Mouse (Mus musculus) spleen, embryonic (tissue): Measurements from ENCODE around the gene Lima1.

Source experiments
- CTCF ChIA-PET: fragments of 350-600 bp; sonication (Branson Sonifier 250); formaldehyde crosslinking; loops from one replicate; lab custom pipeline; 2022; lab: Charles Lee

Gene Lima1

DNA sequence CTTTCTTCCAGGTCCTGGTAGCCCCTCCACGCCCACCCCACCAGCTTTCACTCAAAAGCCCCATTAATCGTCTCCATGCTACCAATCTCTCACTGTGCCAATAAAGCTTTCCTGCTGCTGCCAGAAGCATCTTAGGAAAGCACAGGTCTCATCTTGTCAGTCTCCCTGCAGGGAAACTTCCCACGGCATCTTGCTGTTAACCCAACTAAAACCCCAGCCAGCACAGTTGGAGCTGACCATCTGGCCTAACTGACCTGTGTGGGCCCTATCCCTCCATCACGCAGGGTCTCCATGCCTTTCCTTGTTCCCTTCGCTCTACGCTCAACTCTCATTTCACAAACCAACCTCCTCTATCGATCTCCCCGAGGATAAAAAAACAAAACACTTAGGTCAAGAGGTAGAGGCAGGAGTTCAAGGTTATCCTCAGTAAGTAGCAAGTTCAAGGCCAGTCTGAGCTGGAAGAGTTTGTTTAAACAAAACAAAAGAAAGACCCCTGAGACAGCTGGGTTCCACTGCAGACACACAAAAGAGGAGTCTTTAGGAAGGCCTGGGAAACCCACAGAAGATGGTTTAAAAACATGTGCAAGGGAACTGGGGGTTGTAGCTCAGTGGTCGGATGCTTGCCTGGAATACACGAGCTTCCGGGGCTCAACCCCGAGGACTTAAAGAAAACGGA is 36.0 kb downstream of the Lima1 start:
- CTCF ChIA-PET, result interaction anchor here (1.2 kb wide), 1 partner anchor 11 kb away, joined by 3 read pairs; no protein-coding TSS in a partner anchor

DNA sequence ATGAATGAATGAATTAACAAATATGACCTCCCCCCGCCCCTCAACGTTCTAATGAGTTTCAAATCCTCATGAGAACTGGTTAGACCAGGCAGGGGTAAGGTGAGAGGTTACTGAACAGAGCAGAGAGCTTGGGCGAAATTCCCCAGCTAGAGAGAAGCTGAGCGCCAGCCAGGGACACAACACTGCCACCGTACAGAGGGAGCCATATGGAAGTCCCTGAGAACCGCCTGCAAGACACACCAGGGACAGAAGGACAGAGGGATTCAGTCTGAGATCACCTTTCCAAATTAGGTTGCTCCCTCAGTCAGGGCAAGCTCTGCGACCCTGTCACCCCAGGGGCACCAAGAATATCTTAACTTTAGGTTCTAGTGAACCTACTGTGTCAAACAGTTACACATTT is 37.7 kb downstream of the Lima1 start:
- CTCF ChIA-PET, result no interaction called here

DNA sequence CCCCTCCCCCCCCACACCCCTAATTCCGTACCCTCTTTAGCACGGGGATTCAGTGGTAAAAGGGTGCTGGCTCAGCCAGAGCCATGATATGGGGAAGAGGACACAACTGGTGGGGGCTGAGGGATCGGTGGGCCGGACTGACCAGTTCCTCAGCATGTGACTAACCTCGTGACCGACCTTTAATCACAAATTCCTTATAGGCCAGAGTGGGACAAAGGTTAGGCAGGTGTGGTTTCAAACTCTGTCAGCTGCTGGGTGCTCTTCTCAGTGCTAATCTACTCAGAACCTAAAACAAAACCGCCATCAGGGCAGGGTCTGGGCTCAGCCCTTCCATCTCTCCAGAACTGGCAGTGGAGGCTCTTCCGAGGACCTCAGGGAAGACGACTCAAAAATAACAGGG is 40.1 kb downstream of the Lima1 start:
- CTCF ChIA-PET, result no interaction called here

DNA sequence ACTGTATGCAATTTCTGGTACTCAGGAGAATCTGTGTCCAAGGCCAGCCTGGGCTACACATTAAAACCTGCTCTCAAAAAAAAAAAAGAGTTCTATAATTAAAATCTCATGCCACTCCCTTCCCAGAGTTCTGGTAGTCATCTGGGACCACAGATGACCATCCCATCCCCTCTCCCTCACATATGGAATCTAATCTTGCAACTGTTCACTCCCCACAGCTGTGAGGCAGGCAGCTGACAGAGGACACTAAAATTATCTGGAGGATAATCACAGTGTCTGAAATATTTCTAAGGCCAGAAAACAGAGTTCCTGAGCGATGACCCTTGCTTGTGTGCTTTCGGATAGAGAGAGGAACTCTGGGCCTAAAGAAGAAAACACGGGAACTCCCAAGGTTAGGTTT is 40.6 kb downstream of the Lima1 start:
- CTCF ChIA-PET, result no interaction called here

DNA sequence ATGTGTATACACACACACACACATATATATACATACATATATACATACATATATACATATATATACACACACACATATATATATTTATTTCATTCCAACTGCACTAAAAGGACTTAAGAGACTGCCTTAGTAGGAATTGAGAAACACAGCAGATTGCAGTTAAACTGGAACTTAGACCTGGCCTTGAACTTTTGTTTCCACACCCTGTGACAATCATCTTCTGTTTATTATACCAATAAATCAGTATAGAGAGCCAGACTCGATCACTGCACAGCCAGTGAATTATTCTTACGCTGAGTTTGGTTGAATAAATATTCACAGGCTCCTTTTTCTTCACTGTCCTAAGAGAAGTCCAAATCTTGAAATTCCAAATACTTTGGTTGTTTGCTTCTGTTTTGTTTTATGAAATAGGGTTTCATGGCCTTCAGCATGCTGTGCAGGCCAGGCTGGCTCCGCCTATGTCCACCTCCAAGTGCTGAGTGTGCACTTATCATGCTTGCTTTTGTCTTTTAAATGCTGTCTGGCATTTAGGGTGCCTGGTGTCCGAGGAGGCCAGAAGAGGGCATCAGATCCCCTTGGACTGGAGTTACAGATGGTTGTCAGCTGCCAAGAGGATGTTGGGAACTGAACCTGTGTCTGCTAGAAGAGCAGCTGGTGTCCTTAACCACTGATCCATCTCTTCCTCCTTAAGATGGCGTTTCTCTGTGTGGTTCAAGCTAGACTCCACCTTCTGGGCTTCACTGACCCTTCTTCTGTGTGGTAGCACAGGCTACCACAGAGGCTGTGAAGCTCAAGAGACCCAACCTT is 41.4 kb downstream of the Lima1 start:
- CTCF ChIA-PET, result no interaction called here

DNA sequence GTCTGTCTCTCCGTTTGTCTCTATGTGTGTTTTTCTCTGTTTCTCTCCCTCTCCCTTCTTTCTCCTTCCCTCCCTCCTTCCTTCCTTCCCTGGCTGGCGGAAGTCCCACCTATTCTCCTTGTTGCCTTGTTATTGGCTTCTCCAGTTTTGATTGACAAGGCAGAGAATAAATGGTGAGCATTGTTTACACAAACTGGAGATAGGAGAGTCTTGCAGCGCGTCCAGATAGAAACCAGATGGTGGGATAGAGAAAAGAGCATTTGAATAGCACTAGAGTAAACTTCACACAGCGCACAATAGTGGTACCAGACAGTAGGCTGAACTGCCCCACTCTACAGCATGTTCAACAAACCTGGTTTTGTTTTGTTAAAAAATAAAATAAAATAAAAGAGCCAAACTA is 43.7 kb downstream of the Lima1 start:
- CTCF ChIA-PET, result no interaction called here

DNA sequence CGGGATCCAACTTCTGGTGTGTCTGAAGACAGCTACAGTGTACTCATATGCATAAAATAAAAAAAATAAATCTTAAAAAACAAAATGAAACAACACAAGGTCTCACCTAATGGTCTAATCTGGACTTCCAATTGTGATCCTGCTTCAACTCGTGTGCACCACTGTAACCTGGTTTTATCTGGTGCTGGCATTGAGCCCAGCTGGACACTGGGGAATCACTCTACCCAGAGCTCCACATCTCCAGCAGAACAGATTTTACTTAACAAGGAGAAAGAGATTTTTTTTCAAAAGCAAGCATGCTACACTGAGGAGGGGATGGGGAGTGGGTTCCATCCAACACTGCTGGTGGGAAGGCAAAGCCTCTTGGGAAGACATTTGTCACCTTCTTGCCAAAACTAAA is 47.2 kb downstream of the Lima1 start:
- CTCF ChIA-PET, result no interaction called here

DNA sequence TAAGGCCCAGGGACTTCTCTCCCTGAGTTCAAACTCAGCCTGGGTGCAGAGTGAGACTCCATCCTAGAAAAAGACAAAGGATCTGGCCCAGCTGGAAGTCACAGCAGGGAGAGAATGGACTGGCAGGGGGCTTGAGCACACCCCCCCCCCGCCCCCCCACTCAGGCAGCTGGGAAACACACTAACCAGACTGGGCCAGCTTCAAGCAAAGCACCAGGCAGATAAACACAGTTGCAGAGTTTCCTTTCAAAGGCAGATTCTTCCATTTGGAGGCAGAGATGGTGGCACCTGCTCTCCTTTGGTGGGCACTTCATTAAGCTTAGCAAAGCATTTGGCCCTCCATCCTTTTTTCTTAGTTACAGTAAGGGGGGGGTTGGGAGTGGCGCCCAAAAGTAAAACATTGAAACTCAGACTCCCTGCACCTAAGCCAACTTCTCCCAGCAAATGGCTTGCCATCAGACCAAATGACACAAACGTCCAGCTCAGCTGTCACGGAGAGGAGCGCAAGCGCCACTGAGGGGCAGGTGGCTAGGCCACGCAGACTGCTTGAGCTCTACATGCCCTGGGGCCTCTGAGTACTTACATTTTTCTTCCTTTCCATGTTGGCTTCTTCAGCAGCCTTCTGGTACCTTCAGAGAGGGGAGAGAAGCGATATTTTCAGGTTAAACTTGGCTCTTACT is 48.9 kb downstream of the Lima1 start:
- CTCF ChIA-PET, result no interaction called here

DNA sequence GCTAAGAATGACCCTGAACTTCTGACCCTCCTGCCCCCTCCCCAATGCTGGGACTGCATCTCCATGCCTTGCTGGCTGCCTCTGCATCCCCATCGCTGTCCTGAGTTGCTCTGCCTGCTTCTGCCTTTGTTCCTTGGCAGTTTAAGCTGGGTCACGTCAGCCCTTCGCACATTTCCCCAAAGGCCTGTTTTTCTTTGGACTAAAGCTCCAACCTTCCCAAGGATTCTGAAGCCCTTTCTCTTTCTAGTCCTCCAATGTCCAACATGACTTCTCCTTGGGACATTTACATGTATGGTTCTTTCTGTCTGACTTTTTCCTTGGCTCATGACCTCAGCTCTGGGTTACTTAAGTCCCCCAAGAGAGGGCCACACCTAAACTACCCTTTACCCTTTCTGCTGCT is 50.0 kb downstream of the Lima1 start:
- CTCF ChIA-PET, result no interaction called here

DNA sequence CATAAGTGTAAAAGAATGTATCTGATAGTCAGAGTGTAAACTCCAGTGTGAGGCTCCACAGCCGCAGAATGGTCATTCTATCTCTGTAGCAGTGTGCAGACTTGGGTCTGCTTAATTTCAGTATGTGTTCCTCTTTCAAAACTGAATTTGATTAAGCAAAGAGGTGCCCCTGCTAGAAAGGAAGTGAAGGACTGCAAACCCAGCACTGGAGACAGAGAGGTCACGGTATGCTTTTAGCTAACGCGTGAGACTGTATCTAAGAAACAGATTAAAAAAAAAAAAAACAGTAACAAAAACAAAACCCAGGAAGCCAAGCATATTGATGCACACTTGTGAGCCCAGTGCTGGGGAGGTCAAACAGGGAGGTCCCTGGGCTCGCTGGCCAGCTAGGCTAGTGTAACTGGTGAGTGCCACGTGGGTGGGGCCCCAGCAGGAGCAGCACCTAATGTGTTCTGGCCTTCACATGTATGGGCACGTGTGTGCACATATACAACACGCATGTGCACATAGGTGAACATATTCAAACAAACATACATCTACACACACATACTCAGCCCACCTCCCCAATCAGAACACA is 51.8 kb downstream of the Lima1 start:
- CTCF ChIA-PET, result no interaction called here

DNA sequence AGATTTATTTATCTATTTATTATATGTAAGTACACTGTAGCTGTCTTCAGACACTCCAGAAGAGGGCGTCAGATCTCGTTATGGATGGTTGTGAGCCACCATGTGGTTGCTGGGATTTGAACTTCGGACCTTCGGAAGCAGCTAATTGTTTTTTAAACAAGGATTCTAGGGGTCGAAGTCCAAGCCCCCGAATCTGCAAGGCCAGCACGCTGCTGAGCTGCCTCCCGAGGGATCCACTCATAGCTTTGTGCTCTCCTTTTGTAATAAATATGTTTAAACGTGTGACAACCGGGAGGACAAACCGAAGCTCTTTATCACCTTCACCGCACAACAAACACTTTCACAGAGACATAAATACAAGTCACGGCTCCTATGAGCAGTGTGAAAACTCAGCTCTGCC is 52.8 kb downstream of the Lima1 start:
- CTCF ChIA-PET, result interaction anchor here (0.6 kb wide), 1 partner anchor 430 kb away, joined by 3 read pairs; no protein-coding TSS in a partner anchor

DNA sequence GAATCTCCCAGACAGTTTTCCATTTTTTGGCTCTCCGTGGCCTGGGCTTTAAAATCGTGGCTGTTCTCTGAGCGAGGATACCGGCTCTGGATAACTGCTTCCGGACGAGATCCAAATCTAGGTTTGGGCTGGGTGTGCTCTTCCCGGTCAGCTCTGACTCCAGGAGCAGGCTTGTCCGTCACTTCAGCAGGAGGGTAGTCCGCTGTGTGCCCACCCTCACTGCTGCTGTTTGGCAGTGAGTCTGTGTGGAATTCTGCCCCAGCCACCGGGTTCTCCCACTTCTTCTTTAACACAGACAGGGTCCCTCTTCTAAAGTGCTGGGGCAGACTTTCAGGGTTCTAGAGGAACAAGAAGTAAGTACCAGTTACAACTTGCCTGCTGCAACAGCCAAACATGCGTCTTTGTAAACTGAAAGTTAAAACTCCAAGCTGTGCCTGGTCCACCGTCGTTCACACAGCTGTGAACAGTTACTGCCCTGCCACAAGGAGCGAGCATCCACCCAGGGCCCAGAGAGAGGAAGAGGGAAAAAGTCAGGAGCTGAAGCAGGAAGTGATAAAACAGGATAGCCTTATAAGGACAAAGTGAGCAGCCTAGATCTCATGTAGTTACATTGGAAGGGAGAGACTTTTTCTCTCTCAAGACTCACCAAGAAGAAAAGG is 55.5 kb downstream of the Lima1 start:
- CTCF ChIA-PET, result interaction anchor here (0.6 kb wide), 1 partner anchor 776 kb away, joined by 5 read pairs; no protein-coding TSS in a partner anchor

DNA sequence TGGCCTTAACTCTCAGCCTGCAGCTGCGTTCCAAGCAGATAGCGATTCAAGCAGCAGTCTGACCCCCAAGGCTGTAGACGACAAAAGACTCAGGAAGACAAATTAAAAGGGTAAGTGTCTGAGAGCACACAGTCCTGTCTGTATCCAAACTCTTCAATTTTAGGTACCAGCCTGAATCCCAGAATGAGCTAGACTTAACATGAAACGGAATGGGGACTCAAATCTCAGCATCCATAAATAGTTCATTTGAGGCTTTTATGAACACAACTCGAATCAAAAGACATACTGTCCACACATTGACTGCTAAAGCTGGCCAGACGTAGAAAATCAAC is 56.2 kb downstream of the Lima1 start:
- CTCF ChIA-PET, result no interaction called here

DNA sequence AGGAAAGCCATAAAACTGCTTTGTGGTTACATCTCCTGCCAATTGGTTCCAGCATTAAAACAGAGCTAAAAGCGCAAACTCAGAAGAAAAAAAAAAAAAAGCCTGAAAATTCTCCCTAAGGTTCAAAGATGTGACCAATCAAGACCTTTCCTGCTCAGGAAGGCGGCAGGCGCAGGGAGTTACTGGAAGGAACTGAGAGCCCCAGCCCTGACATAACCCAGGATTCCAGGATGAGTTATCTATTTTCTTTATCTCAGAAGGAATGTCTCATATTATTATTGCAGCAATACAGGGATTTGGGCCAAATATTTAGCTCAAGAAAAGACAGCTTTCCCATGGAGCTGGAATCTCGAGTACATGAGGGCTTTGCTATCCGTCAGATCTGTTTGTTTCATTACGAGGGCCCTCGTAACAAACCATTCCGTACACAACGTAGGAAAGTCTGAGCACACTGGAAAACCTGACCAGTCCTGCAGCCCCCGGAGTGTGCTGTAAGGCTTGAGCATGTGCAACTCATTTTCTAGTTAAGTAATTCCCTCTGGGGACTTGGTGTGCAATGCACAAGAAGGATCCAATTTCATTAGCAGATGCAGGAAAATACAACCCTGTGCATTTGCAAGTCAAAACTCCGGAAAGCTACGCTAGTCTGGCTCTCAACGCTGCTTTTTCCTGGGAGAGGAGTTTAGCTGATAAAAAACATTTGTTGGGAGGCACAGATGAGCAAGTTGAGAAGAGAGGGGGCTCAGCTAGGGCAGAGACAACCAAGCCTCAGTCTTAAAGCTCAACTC is 56.7 kb downstream of the Lima1 start:
- CTCF ChIA-PET, result interaction anchor here (0.6 kb wide), 3 partner anchors 90 to 369 kb away, joined by 4 to 8 read pairs (median 4); no protein-coding TSS in a partner anchor

DNA sequence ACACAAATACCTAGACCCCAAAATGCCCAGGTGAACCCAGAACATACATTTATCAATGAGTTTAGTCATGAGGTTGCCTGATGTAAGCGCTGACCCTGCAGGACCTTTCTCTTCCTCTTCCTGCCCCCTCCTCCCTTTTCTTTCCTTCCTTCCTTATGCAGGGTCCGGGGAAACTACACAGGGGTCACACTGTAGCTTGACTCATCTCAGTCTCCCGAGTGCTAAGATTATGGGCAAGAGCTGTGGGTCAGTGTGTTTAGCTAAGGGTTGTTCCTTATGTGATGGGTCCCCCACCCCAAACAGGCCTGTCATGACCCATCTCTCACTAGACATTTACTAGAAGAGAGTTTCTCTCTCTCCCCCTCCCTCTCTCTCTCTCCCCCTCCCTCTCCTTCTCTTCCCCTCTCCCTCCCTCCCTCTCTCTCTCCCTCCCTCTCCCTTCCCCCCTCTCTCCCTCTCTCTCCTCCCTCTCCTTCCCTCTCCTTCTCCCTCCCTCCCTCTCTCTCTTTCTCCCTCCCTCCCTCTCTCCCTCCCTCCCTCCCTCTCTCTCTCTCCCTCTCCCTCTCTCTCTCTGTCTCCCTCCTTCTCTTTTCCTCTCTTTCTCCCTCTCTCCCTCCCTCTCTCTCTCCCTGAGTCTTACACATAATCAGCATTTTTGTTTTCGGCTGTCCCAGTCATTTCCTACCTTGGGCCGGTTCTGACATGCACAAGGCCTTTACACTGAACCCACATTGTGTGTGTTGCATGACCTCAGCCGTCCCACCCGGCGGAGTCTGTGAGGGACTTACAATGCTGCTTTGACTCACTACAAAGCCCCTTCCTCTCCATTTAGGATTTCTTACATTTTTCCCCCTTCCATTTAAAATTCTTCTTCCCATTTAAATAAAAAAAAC is 57.7 kb downstream of the Lima1 start:
- CTCF ChIA-PET, result interaction anchor here (0.5 to 0.7 kb wide), 5 partner anchors 91 to 1623 kb away, joined by 4 to 8 read pairs (median 7); no protein-coding TSS in a partner anchor

DNA sequence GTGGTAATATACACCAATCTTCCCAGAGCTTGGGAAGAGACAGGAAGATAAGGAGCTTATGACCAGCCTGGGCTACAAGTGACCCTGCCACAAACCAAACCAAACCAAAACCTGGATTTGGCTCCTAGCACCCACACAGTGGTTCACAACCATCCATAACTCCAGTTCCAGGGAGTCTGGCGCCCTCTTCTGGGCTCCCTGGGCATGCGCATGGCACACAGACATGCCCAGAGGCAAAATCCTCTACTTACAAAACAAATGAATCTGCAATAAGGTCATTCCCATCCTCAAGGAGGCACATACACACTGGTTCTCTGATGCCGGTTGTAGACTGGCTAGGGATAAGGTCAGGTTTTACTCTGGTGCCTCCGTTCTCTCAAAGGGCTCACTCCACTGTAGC is 59.3 kb downstream of the Lima1 start:
- CTCF ChIA-PET, result no interaction called here

DNA sequence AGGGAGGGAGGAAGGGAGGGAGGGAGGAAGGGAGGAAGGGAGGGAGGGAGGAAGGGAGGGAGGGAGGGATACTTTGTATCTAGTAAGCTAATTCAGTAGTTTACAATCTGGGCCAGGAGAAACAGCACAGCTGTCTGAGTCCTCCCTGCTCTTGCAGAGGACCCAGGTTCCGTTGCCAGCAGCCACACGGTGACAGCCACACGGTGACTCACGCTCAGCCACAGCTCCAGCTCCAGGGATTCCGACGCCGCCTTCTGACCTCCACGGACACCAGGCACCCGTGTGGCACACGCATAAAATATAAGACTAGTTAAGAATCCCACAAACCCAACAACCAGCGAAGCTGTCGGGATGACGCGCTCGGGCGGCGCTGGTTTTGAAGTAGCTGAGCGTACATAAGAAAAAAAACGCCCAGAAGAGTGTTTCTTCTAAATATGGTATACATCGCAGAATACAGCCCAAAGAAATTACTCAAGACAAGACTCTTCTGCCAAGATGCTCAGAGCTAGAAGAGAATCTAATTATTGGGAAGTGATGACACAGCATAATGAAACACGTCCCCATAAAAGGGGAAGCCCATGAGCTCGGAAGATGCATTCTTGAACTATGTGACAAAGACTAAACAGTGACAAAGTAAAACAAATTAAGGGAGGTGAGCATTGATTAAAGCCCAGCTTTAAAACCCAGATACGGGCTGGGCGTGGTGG is 60.5 kb downstream of the Lima1 start:
- CTCF ChIA-PET, result interaction anchor here (0.7 kb wide), 1 partner anchor 100 kb away, joined by 4 read pairs; no protein-coding TSS in a partner anchor

DNA sequence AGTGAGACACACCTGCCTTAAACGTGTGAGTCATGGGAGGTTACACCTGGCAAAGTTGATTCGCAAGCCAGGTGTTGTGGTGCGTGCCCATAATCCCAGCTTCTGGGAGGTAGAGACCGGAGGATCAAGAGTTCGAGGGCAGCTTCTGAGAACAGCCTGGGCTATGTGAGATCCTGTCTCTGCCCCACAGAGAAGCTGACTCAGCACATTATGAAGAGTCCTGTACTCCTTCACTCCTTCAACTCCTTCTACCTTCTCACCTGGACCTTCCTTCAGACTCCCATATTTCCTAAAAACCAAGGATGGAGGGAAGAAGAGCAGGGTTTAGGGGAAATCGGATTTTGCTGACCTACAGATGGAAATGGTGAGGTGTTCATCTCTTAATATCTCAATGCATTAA is 61.6 kb downstream of the Lima1 start:
- CTCF ChIA-PET, result no interaction called here

DNA sequence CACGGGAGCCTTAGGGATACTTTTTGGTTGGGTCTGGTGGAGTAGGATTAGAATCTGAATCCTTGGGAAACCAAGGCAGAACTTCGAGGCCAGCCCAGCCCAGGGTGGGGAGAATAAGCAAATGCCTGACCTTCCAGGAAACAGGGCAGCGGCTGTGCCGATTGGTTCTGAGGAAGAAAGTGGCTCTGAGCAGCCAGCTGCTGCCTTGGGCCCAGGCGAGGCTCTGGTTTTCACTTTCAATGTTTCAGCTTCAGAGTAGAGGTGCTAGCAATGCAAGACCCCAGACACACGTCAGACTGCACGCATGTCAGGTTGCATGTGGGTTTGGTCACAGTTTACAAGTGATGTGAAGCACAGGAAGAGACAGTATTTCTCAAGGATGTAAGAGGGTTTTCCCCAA is 63.2 kb downstream of the Lima1 start:
- CTCF ChIA-PET, result no interaction called here
